ENCODE assay signal across 8 mouse cellular contexts in genomic region chr16:76899083-76899482, GRCm38 (mm10).
DNase-seq lines count a peak whose midpoint lies in the region; ATAC-seq and TF ChIP-seq lines count a peak whose summit lies in the region.

No protein-coding gene starts in this region.

- no peak for ATAC-seq in midbrain, embryonic 11.5 days (ENCODE audit: low FRiP score)
- ATAC-seq in midbrain, embryonic 16.5 days = no peak
- ATAC-seq in stomach, postnatal 0 days (ENCODE audit: low FRiP score, low TSS enrichment) = no peak

- TF ChIP-seq EP300 in stomach, postnatal 0 days (optimal IDR thresholded peaks at IDR 0.05) = no peak

- peak; percentile 38 for DNase-seq in gastrocnemius, adult 18-20 months (ENCODE audit: low spot score)
- no peak for DNase-seq in gastrocnemius, postnatal 4 days (ENCODE audit: low spot score in 2 of 2)
- peak; percentile 89 for DNase-seq in midbrain, embryonic 11.5 days (ENCODE audit: low spot score, missing footprints)
- peak; percentile 52 for DNase-seq in ZHBTc4 (ENCODE audit: low read depth, low spot score)
- peak; percentile 62 for DNase-seq in induced T-regulatory cell, adult 2 months (ENCODE audit: low read depth)
- DNase-seq in stomach, postnatal 0 days (ENCODE audit: low spot score) = no peak
- DNase-seq in layer of hippocampus, postnatal 36 days = no peak

- H3K4me3 ChIP-seq in midbrain, embryonic 11.5 days (ENCODE audit: low read depth, low read length) = no peak overlapping the region
- no peak overlapping the region for H3K4me3 ChIP-seq in midbrain, embryonic 16.5 days (ENCODE audit: low read depth, low read length)
- no peak overlapping the region for H3K4me3 ChIP-seq in stomach, postnatal 0 days (ENCODE audit: low read depth, low read length)

- H3K36me3 ChIP-seq in midbrain, embryonic 11.5 days (ENCODE audit: control insufficient read depth, insufficient read depth, low read length) = no peaks in the 10 kb centered on the region
- H3K36me3 ChIP-seq in midbrain, embryonic 16.5 days (ENCODE audit: control insufficient read depth, insufficient read depth, low read length) = no peaks in the 10 kb centered on the region
- H3K36me3 ChIP-seq in stomach, postnatal 0 days (ENCODE audit: control insufficient read depth, insufficient read depth, low read length) = no peaks in the 10 kb centered on the region

- H3K4me2 ChIP-seq in midbrain, embryonic 11.5 days = no peak overlapping the region
- H3K4me2 ChIP-seq in midbrain, embryonic 16.5 days (ENCODE audit: low read length) = no peak overlapping the region
- no peak overlapping the region for H3K4me2 ChIP-seq in stomach, postnatal 0 days (replicated peaks; ENCODE audit: low read depth)

- WGBS in midbrain, embryonic 11.5 days = 25% methylated on average over 7 of the region's 7 CpGs
- WGBS in midbrain, embryonic 16.5 days = 13% methylated on average over 7 of the region's 7 CpGs
- 11% methylated on average over 7 of the region's 7 CpGs for WGBS in stomach, postnatal 0 days

- H3K27ac ChIP-seq in midbrain, embryonic 11.5 days (ENCODE audit: low read depth, low read length) = no peak overlapping the region
- H3K27ac ChIP-seq in midbrain, embryonic 16.5 days (ENCODE audit: low read length) = no peak overlapping the region
- H3K27ac ChIP-seq in stomach, postnatal 0 days (replicated peaks) = no peak overlapping the region

- H3K4me1 ChIP-seq in midbrain, embryonic 11.5 days (ENCODE audit: control insufficient read depth, insufficient read depth, low read length) = peaks cover 5% of the 10 kb centered on the region; the same call in 1 of the 2 replicates
- peaks cover 6% of the 10 kb centered on the region for H3K4me1 ChIP-seq in midbrain, embryonic 16.5 days (ENCODE audit: control insufficient read depth, insufficient read depth, low read length)
- H3K4me1 ChIP-seq in stomach, postnatal 0 days (replicated peaks; ENCODE audit: control insufficient read depth, insufficient read depth) = no peaks in the 10 kb centered on the region

- no peaks in the 10 kb centered on the region for H3K9me3 ChIP-seq in midbrain, embryonic 11.5 days (ENCODE audit: control insufficient read depth, low read length)
- no peaks in the 10 kb centered on the region for H3K9me3 ChIP-seq in midbrain, embryonic 16.5 days (replicated peaks; ENCODE audit: control insufficient read depth, low read length, poor library complexity, severe bottlenecking)
- no peaks in the 10 kb centered on the region for H3K9me3 ChIP-seq in stomach, postnatal 0 days (ENCODE audit: control insufficient read depth, low read length)

- H3K27me3 ChIP-seq in midbrain, embryonic 11.5 days (ENCODE audit: control insufficient read depth, insufficient read depth, low read length) = no peaks in the 10 kb centered on the region
- H3K27me3 ChIP-seq in midbrain, embryonic 16.5 days (ENCODE audit: control insufficient read depth, insufficient read depth, low read depth, low read length) = no peaks in the 10 kb centered on the region
- H3K27me3 ChIP-seq in stomach, postnatal 0 days (ENCODE audit: control insufficient read depth, insufficient read depth, low read length) = no peaks in the 10 kb centered on the region

- peak; percentile 80 for TF ChIP-seq CTCF in stomach, postnatal 0 days (IDR thresholded peaks at IDR 0.05; ENCODE audit: low read depth)

- H3K9ac ChIP-seq in midbrain, embryonic 11.5 days (ENCODE audit: low read length) = no peak overlapping the region
- no peak overlapping the region for H3K9ac ChIP-seq in midbrain, embryonic 16.5 days (ENCODE audit: low read depth, low read length)
- H3K9ac ChIP-seq in stomach, postnatal 0 days (ENCODE audit: low read length) = no peak overlapping the region

Comparison
In these comparisons a context has a peak if more than half of its experiments do, and no peak if none do; other contexts are left out.
1. DNase-seq: peak in gastrocnemius, adult 18-20 months (single experiment), midbrain, embryonic 11.5 days (single experiment), ZHBTc4 (single experiment) and induced T-regulatory cell, adult 2 months (single experiment); none in gastrocnemius, postnatal 4 days (0 of 2), stomach, postnatal 0 days (single experiment) and layer of hippocampus, postnatal 36 days (0 of 2).